Mouse (Mus musculus): Measurements from ENCODE around the gene Sohlh1. TPM values are rescaled to one million over a fixed set of nuclear protein-coding genes. Genes with fewer than 3 reads are reported as not detected.

Gene Sohlh1
- not detected in 2 replicates for polyA plus RNA-seq (2015; fragmentation: Nextera tagmentation; extraction: Ambion mirVana)

GRCm38 (mm10) chr2:25847226-25847625 is at the start of gene Sohlh1:
Gene Sohlh1 (minus strand): TSS chr2:25847248.
- H3K27ac ChIP-seq, result no peak within 1 kb of the TSS
- DNase-seq, result no peak

GRCm38 (mm10) chr2:25892440-25892839 is 45.4 kb upstream of the Sohlh1 start:
- peaks cover 6% of the 10 kb centered on the region for H3K4me1 ChIP-seq (replicated peaks)
- H3K9ac ChIP-seq, result no peak overlapping the region
- H3K4me2 ChIP-seq, result no peak overlapping the region
- H3K36me3 ChIP-seq, result no peaks in the 10 kb centered on the region
- ATAC-seq (ENCODE audit: low read depth), result no peak
- no peaks in the 10 kb centered on the region for H3K27me3 ChIP-seq
- no peak for DNase-seq
- H3K27ac ChIP-seq, result no peak overlapping the region
- H3K9me3 ChIP-seq (replicated peaks), result no peaks in the 10 kb centered on the region
- no peak overlapping the region for H3K4me3 ChIP-seq (replicated peaks)
- 54% methylated on average over 7 of the region's 7 CpGs for WGBS (ENCODE audit: insufficient replicate concordance)

More at GRCm38 (mm10) chr2:25847226-25847625, at the start of gene Sohlh1:
- H3K4me2 ChIP-seq, result no peak within 1 kb of the TSS
- H3K36me3 ChIP-seq, result no peaks in the 10 kb centered on the region
- no peaks in the 10 kb centered on the region for H3K4me1 ChIP-seq (replicated peaks)
- WGBS (ENCODE audit: insufficient replicate concordance), result 65% methylated on average over 16 of the region's 16 CpGs
- ATAC-seq (ENCODE audit: low read depth), result no peak
- no peaks in the 10 kb centered on the region for H3K9me3 ChIP-seq (replicated peaks)
- no peaks in the 10 kb centered on the region for H3K27me3 ChIP-seq
- H3K9ac ChIP-seq, result no peak within 1 kb of the TSS
- no peak within 1 kb of the TSS for H3K4me3 ChIP-seq (replicated peaks)

- Histone ChIP-seq H3K4me2 (no peak overlapping the region), H3K27me3 (peaks cover 6% of the 10 kb centered on the region; the same call in 1 of the 2 replicates), H3K9ac (no peak overlapping the region), H3K36me3 (no peaks in the 10 kb centered on the region), H3K4me3 (replicated peaks) (no peak overlapping the region), H3K9me3 (replicated peaks) (no peaks in the 10 kb centered on the region), H3K4me1 (replicated peaks) (peaks cover 14% of the 10 kb centered on the region), H3K27ac (no peak overlapping the region)
- DNase-seq (no peak), ATAC-seq (ENCODE audit: low read depth) (no peak)
- WGBS (ENCODE audit: insufficient replicate concordance), result 31% methylated on average over 5 of the region's 5 CpGs
Observed at GRCm38 (mm10) chr2:25888144-25888543, 41.1 kb upstream of the Sohlh1 start.

- Histone ChIP-seq H3K36me3 (no peaks in the 10 kb centered on the region), H3K4me1 (replicated peaks) (peaks cover 14% of the 10 kb centered on the region), H3K27me3 (peaks cover 6% of the 10 kb centered on the region; the same call in 1 of the 2 replicates), H3K4me3 (replicated peaks) (no peak overlapping the region), H3K9ac (no peak overlapping the region), H3K27ac (no peak overlapping the region), H3K4me2 (no peak overlapping the region), H3K9me3 (replicated peaks) (no peaks in the 10 kb centered on the region)
- DNase-seq (peak; percentile 30), ATAC-seq (ENCODE audit: low read depth) (peak; percentile 81)
- WGBS (ENCODE audit: insufficient replicate concordance), result 27% methylated on average over 8 of the region's 8 CpGs
Observed at GRCm38 (mm10) chr2:25887226-25887625, 40.2 kb upstream of the Sohlh1 start.

- no peak for ATAC-seq (ENCODE audit: low read depth)
Observed at GRCm38 (mm10) chr2:25884756-25885155, 37.7 kb upstream of the Sohlh1 start.

GRCm38 (mm10) chr2:25882276-25882675 is 35.2 kb upstream of the Sohlh1 start:
- no peak overlapping the region for H3K4me2 ChIP-seq
- H3K36me3 ChIP-seq, result no peaks in the 10 kb centered on the region

More at GRCm38 (mm10) chr2:25884756-25885155, 37.7 kb upstream of the Sohlh1 start:
- H3K36me3 ChIP-seq, result no peaks in the 10 kb centered on the region
- no peak for DNase-seq
- H3K4me2 ChIP-seq, result no peak overlapping the region
- peaks cover 14% of the 10 kb centered on the region for H3K4me1 ChIP-seq (replicated peaks)
- no peak overlapping the region for H3K4me3 ChIP-seq (replicated peaks)
- 69% methylated on average over 3 of the region's 3 CpGs for WGBS (ENCODE audit: insufficient replicate concordance)
- H3K9me3 ChIP-seq (replicated peaks), result no peaks in the 10 kb centered on the region
- no peak overlapping the region for H3K9ac ChIP-seq
- H3K27me3 ChIP-seq, result peaks cover 9% of the 10 kb centered on the region; the same call in 1 of the 2 replicates
- no peak overlapping the region for H3K27ac ChIP-seq

GRCm38 (mm10) chr2:25879061-25879460 is 32.0 kb upstream of the Sohlh1 start:
- Histone ChIP-seq H3K9me3 (replicated peaks) (no peaks in the 10 kb centered on the region), H3K4me2 (no peak overlapping the region), H3K4me1 (replicated peaks) (no peaks in the 10 kb centered on the region), H3K27ac (no peak overlapping the region), H3K27me3 (peaks cover 55% of the 10 kb centered on the region), H3K36me3 (no peaks in the 10 kb centered on the region), H3K4me3 (replicated peaks) (no peak overlapping the region), H3K9ac (no peak overlapping the region)
- DNase-seq (no peak), ATAC-seq (ENCODE audit: low read depth) (no peak)
- WGBS (ENCODE audit: insufficient replicate concordance), result 46% methylated on average over 4 of the region's 4 CpGs

More at GRCm38 (mm10) chr2:25882276-25882675, 35.2 kb upstream of the Sohlh1 start:
- H3K27me3 ChIP-seq, result peaks cover 34% of the 10 kb centered on the region
- no peak overlapping the region for H3K9ac ChIP-seq
- no peak overlapping the region for H3K27ac ChIP-seq
- H3K4me1 ChIP-seq (replicated peaks), result peaks cover 6% of the 10 kb centered on the region
- 16% methylated on average over 1 of the region's 1 CpGs for WGBS (ENCODE audit: insufficient replicate concordance)
- no peak overlapping the region for H3K4me3 ChIP-seq (replicated peaks)
- ATAC-seq (ENCODE audit: low read depth) (no peak), DNase-seq (no peak)
- no peaks in the 10 kb centered on the region for H3K9me3 ChIP-seq (replicated peaks)

GRCm38 (mm10) chr2:25878516-25878915 is 31.5 kb upstream of the Sohlh1 start:
- Histone ChIP-seq H3K4me1 (replicated peaks) (no peaks in the 10 kb centered on the region), H3K36me3 (no peaks in the 10 kb centered on the region), H3K27me3 (peaks cover 51% of the 10 kb centered on the region), H3K4me3 (replicated peaks) (no peak overlapping the region), H3K4me2 (no peak overlapping the region), H3K9ac (no peak overlapping the region), H3K27ac (no peak overlapping the region), H3K9me3 (replicated peaks) (no peaks in the 10 kb centered on the region)
- 59% methylated on average over 2 of the region's 2 CpGs for WGBS (ENCODE audit: insufficient replicate concordance)
- ATAC-seq (ENCODE audit: low read depth) (no peak), DNase-seq (no peak)

- Histone ChIP-seq H3K9me3 (replicated peaks) (no peaks in the 10 kb centered on the region), H3K9ac (no peak overlapping the region), H3K27me3 (peaks cover 51% of the 10 kb centered on the region), H3K36me3 (no peaks in the 10 kb centered on the region), H3K27ac (no peak overlapping the region), H3K4me2 (peak overlapping the region; percentile 13; the same call in 1 of the 2 replicates), H3K4me1 (replicated peaks) (no peaks in the 10 kb centered on the region), H3K4me3 (replicated peaks) (no peak overlapping the region)
- ATAC-seq (ENCODE audit: low read depth), result no peak
- DNase-seq, result no peak
- WGBS (ENCODE audit: insufficient replicate concordance), result 7% methylated on average over 49 of the region's 49 CpGs
Observed at GRCm38 (mm10) chr2:25877736-25878268, 30.8 kb upstream of the Sohlh1 start.

GRCm38 (mm10) chr2:25877250-25877735 is 30.2 kb upstream of the Sohlh1 start:
- Histone ChIP-seq H3K4me2 (peak overlapping the region; percentile 13; the same call in 1 of the 2 replicates), H3K27me3 (peaks cover 51% of the 10 kb centered on the region), H3K4me1 (replicated peaks) (no peaks in the 10 kb centered on the region), H3K36me3 (no peaks in the 10 kb centered on the region), H3K9me3 (replicated peaks) (no peaks in the 10 kb centered on the region), H3K9ac (no peak overlapping the region), H3K27ac (no peak overlapping the region), H3K4me3 (replicated peaks) (no peak overlapping the region)
- ATAC-seq (ENCODE audit: low read depth) (no peak), DNase-seq (no peak)
- 31% methylated on average over 7 of the region's 7 CpGs for WGBS (ENCODE audit: insufficient replicate concordance)

GRCm38 (mm10) chr2:25866656-25867055 is 19.6 kb upstream of the Sohlh1 start:
- Histone ChIP-seq H3K4me3 (replicated peaks) (no peak overlapping the region), H3K27ac (no peak overlapping the region), H3K36me3 (no peaks in the 10 kb centered on the region), H3K9ac (no peak overlapping the region), H3K4me1 (replicated peaks) (peaks cover 5% of the 10 kb centered on the region), H3K9me3 (replicated peaks) (no peaks in the 10 kb centered on the region), H3K27me3 (peaks cover 55% of the 10 kb centered on the region), H3K4me2 (no peak overlapping the region)
- no peak for DNase-seq
- no peak for ATAC-seq (ENCODE audit: low read depth)
- 31% methylated on average over 5 of the region's 5 CpGs for WGBS (ENCODE audit: insufficient replicate concordance)

GRCm38 (mm10) chr2:25865412-25865811 is 18.4 kb upstream of the Sohlh1 start:
- no peak overlapping the region for H3K4me2 ChIP-seq
- peaks cover 55% of the 10 kb centered on the region for H3K27me3 ChIP-seq
- H3K36me3 ChIP-seq, result no peaks in the 10 kb centered on the region
- H3K9me3 ChIP-seq (replicated peaks), result no peaks in the 10 kb centered on the region
- DNase-seq, result no peak
- no peak overlapping the region for H3K9ac ChIP-seq
- peaks cover 5% of the 10 kb centered on the region for H3K4me1 ChIP-seq (replicated peaks)
- H3K4me3 ChIP-seq (replicated peaks), result no peak overlapping the region
- 14% methylated on average over 4 of the region's 4 CpGs for WGBS (ENCODE audit: insufficient replicate concordance)
- H3K27ac ChIP-seq, result no peak overlapping the region
- ATAC-seq (ENCODE audit: low read depth), result no peak
